Mouse (Mus musculus): ENCODE measurements around the gene Tbc1d8. TPM values are rescaled to one million over a fixed set of nuclear protein-coding genes. Genes with fewer than 3 reads are reported as not detected.

Tbc1d8 gene
- polyA plus RNA-seq, 1 experiment: 26.8 TPM

DNA sequence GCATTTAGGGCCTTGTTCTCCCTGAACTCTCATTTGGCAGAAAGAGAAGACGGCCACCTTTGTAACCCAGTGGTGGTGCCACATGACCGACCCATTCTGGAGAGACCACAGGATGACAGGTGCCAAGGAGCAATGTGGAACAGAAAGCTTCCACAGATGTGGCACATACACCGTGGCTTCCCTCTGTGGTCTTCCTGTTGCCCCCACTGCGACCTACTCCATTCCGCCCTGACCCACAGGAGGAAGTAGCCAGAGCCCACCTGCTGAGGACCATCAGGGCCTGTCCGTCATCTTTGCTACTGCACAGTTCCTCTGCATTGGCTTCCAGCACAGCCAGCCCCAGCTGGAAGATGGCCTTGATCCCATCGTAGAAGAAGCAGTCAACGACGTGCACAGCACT lies 97.5 kb downstream of the Tbc1d8 start:
- H3K27ac ChIP-seq (ENCODE audit: control insufficient read depth, insufficient read depth, low read length): no peak overlapping the region
- no peaks in the 10 kb centered on the region for H3K4me1 ChIP-seq (replicated peaks; ENCODE audit: control insufficient read depth, insufficient read depth, low read length)
- no peaks in the 10 kb centered on the region for H3K36me3 ChIP-seq (ENCODE audit: control insufficient read depth, insufficient read depth, low read length)
- H3K4me3 ChIP-seq (ENCODE audit: control insufficient read depth, insufficient read depth, low read length): no peak overlapping the region
- H3K27me3 ChIP-seq (ENCODE audit: control insufficient read depth, insufficient read depth, low read length): no peaks in the 10 kb centered on the region
- no peak for TF ChIP-seq CTCF (IDR thresholded peaks at IDR 0.05; ENCODE audit: borderline replicate concordance, control insufficient read depth, extremely low read depth, insufficient read depth, low read length, poor library complexity)
- TF ChIP-seq POLR2A (IDR thresholded peaks at IDR 0.05; ENCODE audit: control insufficient read depth, extremely low read depth, insufficient read depth, low read length, poor library complexity): no peak
- WGBS: 54% methylated on average over 9 of the region's 9 CpGs
- DNase-seq: no peak

DNA sequence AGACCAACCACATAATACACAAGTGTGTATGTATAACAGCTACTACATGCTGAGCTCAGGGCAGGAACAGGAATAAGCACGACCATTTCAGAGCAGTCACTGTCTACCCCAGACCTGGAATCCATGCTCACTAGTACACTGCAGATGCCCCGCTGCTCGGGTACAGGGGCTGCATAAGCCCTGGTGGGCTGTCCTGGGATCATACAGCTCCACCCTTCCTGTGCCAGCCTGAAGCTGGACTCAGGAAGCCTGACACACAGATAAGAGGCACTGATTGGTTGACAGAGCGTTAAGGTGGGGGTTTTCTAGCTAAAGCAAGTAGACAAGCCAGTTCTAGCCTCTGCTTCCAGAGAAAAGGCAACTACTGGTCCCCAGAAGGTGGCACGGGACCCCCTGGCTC lies 99.5 kb downstream of the Tbc1d8 start:
- no peak overlapping the region for H3K4me3 ChIP-seq (ENCODE audit: control insufficient read depth, insufficient read depth, low read length)
- TF ChIP-seq POLR2A (IDR thresholded peaks at IDR 0.05; ENCODE audit: control insufficient read depth, extremely low read depth, insufficient read depth, low read length, poor library complexity) (no peak), CTCF (IDR thresholded peaks at IDR 0.05; ENCODE audit: borderline replicate concordance, control insufficient read depth, extremely low read depth, insufficient read depth, low read length, poor library complexity) (no peak)
- no peaks in the 10 kb centered on the region for H3K27me3 ChIP-seq (ENCODE audit: control insufficient read depth, insufficient read depth, low read length)
- no peaks in the 10 kb centered on the region for H3K4me1 ChIP-seq (replicated peaks; ENCODE audit: control insufficient read depth, insufficient read depth, low read length)
- H3K27ac ChIP-seq (ENCODE audit: control insufficient read depth, insufficient read depth, low read length): no peak overlapping the region
- 88% methylated on average over 5 of the region's 5 CpGs for WGBS
- peaks cover 5% of the 10 kb centered on the region for H3K36me3 ChIP-seq (ENCODE audit: control insufficient read depth, insufficient read depth, low read length)
- no peak for DNase-seq

DNA sequence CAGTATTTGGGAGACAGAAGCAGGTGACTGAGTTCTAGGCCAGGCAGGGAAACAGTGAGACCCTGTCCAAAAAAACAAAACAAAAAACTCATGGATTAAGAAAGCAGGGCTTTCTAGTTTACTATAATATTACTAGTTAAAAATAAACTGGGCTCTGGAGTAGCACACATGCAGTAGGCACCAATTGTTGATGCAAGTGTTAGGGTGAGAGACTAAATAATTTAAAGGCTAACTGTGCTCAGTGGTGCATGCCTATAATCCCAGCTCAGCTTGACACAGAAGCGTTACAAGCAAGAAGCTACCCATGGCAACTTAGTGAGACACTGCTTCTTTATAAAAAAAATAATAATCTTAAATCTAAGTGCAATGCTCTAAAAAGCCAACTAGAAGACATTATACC lies 100.0 kb downstream of the Tbc1d8 start:
- DNase-seq: no peak
- no peak overlapping the region for H3K27ac ChIP-seq (ENCODE audit: control insufficient read depth, insufficient read depth, low read length)
- 89% methylated on average over 1 of the region's 1 CpGs for WGBS
- H3K4me1 ChIP-seq (replicated peaks; ENCODE audit: control insufficient read depth, insufficient read depth, low read length): no peaks in the 10 kb centered on the region
- TF ChIP-seq CTCF (IDR thresholded peaks at IDR 0.05; ENCODE audit: borderline replicate concordance, control insufficient read depth, extremely low read depth, insufficient read depth, low read length, poor library complexity) (no peak), POLR2A (IDR thresholded peaks at IDR 0.05; ENCODE audit: control insufficient read depth, extremely low read depth, insufficient read depth, low read length, poor library complexity) (no peak)
- no peak overlapping the region for H3K4me3 ChIP-seq (ENCODE audit: control insufficient read depth, insufficient read depth, low read length)
- no peaks in the 10 kb centered on the region for H3K27me3 ChIP-seq (ENCODE audit: control insufficient read depth, insufficient read depth, low read length)
- H3K36me3 ChIP-seq (ENCODE audit: control insufficient read depth, insufficient read depth, low read length): peaks cover 10% of the 10 kb centered on the region

DNA sequence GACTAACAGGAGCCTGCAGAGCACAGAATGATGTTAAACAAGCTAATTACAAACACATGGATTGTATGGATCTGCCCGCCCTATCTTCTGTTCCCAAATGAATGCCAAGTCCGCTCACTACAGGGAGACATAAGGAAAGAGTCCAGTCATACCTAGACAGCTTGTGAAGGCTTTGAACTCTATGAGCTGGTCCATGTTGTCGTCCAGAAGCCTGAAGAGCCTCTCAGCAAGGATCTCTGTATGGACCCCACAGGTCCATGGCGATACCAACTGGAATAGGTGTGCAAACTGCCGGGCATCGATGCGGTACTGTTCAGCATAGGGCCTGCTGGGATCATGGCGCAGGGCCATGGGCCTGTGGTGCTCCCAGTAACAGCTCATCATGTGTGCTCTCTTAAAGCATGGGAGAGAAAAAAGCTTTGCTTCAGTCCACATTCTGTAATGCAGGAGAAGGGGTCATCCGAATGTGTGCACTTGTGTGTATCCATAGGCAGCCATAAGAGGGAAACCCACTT lies 101.8 kb downstream of the Tbc1d8 start:
- 98% methylated on average over 9 of the region's 9 CpGs for WGBS
- no peak for DNase-seq
- no peak overlapping the region for H3K4me3 ChIP-seq (ENCODE audit: control insufficient read depth, insufficient read depth, low read length)
- no peaks in the 10 kb centered on the region for H3K4me1 ChIP-seq (replicated peaks; ENCODE audit: control insufficient read depth, insufficient read depth, low read length)
- no peak overlapping the region for H3K27ac ChIP-seq (ENCODE audit: control insufficient read depth, insufficient read depth, low read length)
- TF ChIP-seq POLR2A (IDR thresholded peaks at IDR 0.05; ENCODE audit: control insufficient read depth, extremely low read depth, insufficient read depth, low read length, poor library complexity) (no peak), CTCF (IDR thresholded peaks at IDR 0.05; ENCODE audit: borderline replicate concordance, control insufficient read depth, extremely low read depth, insufficient read depth, low read length, poor library complexity) (no peak)
- peaks cover 27% of the 10 kb centered on the region for H3K36me3 ChIP-seq (ENCODE audit: control insufficient read depth, insufficient read depth, low read length)
- no peaks in the 10 kb centered on the region for H3K27me3 ChIP-seq (ENCODE audit: control insufficient read depth, insufficient read depth, low read length)

DNA sequence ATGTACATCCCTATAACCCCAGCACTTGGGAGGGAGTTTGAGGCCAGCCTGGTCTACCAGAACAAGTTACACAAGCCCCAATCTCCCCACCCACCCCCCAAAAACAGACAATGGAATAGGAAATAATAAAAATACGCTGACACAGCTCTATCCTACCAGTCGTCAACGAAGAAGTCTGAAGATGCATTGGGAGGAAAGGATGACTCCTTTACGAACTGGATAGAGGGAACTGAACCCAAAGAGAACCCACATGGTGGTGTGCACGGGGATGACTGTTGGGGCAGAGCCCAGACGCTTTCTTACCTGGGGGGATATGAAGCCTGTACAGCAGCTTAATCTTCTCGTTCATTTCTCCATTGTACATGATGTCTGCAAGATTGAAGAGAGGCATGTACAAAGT lies 102.4 kb downstream of the Tbc1d8 start:
- Histone ChIP-seq H3K4me3 (ENCODE audit: control insufficient read depth, insufficient read depth, low read length) (no peak overlapping the region), H3K36me3 (ENCODE audit: control insufficient read depth, insufficient read depth, low read length) (peaks cover 34% of the 10 kb centered on the region), H3K4me1 (replicated peaks; ENCODE audit: control insufficient read depth, insufficient read depth, low read length) (no peaks in the 10 kb centered on the region), H3K27me3 (ENCODE audit: control insufficient read depth, insufficient read depth, low read length) (no peaks in the 10 kb centered on the region), H3K27ac (ENCODE audit: control insufficient read depth, insufficient read depth, low read length) (no peak overlapping the region)
- no peak for TF ChIP-seq POLR2A (IDR thresholded peaks at IDR 0.05; ENCODE audit: control insufficient read depth, extremely low read depth, insufficient read depth, low read length, poor library complexity)
- TF ChIP-seq CTCF (IDR thresholded peaks at IDR 0.05; ENCODE audit: borderline replicate concordance, control insufficient read depth, extremely low read depth, insufficient read depth, low read length, poor library complexity): no peak
- no peak for DNase-seq
- 95% methylated on average over 7 of the region's 7 CpGs for WGBS

DNA sequence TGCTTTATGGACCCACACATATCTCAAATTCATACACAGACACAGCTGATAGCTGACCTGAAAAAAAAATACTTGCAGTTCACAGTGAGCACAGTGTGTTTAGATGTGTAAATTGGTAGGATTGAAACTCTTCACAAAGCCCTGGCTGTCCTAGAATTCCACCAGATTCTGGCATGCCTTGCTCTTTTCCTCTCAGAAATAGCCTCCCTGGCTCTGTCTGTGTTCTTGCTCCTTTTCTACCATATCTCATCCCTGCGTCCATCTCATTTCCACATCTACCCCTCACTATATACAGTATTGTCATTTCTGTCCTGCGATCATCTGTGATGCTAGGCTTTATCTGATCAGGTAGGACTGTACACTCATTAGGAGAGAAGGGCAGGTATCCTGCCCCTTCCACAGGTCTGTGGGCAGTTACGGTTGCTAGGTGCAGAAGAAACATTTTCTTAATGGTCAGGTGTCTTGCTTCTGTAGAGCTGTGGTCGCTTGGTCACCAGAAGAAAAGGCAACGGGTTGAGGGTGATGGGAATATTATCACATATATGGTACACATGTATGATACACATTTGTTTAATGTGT lies 104.2 kb downstream of the Tbc1d8 start:
- Histone ChIP-seq H3K27ac (ENCODE audit: control insufficient read depth, insufficient read depth, low read length) (no peak overlapping the region), H3K36me3 (ENCODE audit: control insufficient read depth, insufficient read depth, low read length) (peaks cover 52% of the 10 kb centered on the region), H3K4me1 (replicated peaks; ENCODE audit: control insufficient read depth, insufficient read depth, low read length) (peaks cover under 1% of the 10 kb centered on the region), H3K4me3 (ENCODE audit: control insufficient read depth, insufficient read depth, low read length) (no peak overlapping the region), H3K27me3 (ENCODE audit: control insufficient read depth, insufficient read depth, low read length) (no peaks in the 10 kb centered on the region)
- TF ChIP-seq POLR2A (IDR thresholded peaks at IDR 0.05; ENCODE audit: control insufficient read depth, extremely low read depth, insufficient read depth, low read length, poor library complexity) (no peak), CTCF (IDR thresholded peaks at IDR 0.05; ENCODE audit: borderline replicate concordance, control insufficient read depth, extremely low read depth, insufficient read depth, low read length, poor library complexity) (no peak)
- WGBS: 94% methylated on average over 5 of the region's 5 CpGs
- DNase-seq: no peak

DNA sequence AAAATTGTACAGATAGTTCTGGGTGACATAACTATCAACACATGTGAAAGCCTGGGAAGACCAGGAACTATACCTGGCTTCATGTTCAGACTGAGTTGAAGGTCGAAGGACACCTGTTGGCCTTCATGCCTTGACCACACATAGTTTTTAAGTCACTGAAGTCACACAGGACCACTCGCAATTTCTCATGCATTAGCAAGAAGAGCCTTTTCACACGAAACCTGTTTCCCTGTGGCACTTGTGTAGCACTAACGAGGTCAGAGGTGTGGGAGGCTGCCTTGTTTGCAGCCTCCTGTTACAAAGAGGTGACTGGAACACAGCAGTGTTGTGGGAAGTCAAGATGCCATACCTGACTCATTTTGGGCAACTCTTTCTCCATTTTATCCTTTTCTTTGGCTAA lies 105.2 kb downstream of the Tbc1d8 start:
- Histone ChIP-seq H3K4me1 (replicated peaks; ENCODE audit: control insufficient read depth, insufficient read depth, low read length) (peaks cover 8% of the 10 kb centered on the region), H3K27me3 (ENCODE audit: control insufficient read depth, insufficient read depth, low read length) (no peaks in the 10 kb centered on the region), H3K27ac (ENCODE audit: control insufficient read depth, insufficient read depth, low read length) (no peak overlapping the region), H3K4me3 (ENCODE audit: control insufficient read depth, insufficient read depth, low read length) (no peak overlapping the region), H3K36me3 (ENCODE audit: control insufficient read depth, insufficient read depth, low read length) (peaks cover 52% of the 10 kb centered on the region)
- 96% methylated on average over 4 of the region's 4 CpGs for WGBS
- no peak for DNase-seq
- TF ChIP-seq CTCF (IDR thresholded peaks at IDR 0.05; ENCODE audit: borderline replicate concordance, control insufficient read depth, extremely low read depth, insufficient read depth, low read length, poor library complexity): no peak

Measured in thymus, adult 2 months (tissue).